Mouse (Mus musculus): Measurements from ENCODE around the gene Vezt.
A peak's percentile ranks its signal among the peaks of the same experiment; 100 is the strongest.

The Vezt gene

GRCm38 (mm10) chr10:93909015-93909414, 126.6 kb downstream of the Vezt start:
- DNase-seq, result no peak

- DNase-seq, result no peak
These were observed 127.1 kb downstream of the Vezt start for GRCm38 (mm10) chr10:93908540-93908939.

GRCm38 (mm10) chr10:93907376-93907775, 128.2 kb downstream of the Vezt start:
- no peak for DNase-seq

- no peak for DNase-seq
These were observed 135.7 kb downstream of the Vezt start for GRCm38 (mm10) chr10:93899907-93900306.

GRCm38 (mm10) chr10:93899303-93899702, 136.3 kb downstream of the Vezt start:
- no peak for DNase-seq

GRCm38 (mm10) chr10:93897043-93897646, 138.5 kb downstream of the Vezt start, which contains the start of gene Metap2:
Gene Metap2 (minus strand): TSS chr10:93897093.
- DNase-seq, result no peak

- DNase-seq, result no peak
These were observed 143.1 kb downstream of the Vezt start for GRCm38 (mm10) chr10:93892551-93892950.

- DNase-seq, result no peak
These were observed 144.6 kb downstream of the Vezt start for GRCm38 (mm10) chr10:93891031-93891430.

GRCm38 (mm10) chr10:93890565-93890964, 145.1 kb downstream of the Vezt start:
- DNase-seq, result no peak

GRCm38 (mm10) chr10:93889976-93890375, 145.6 kb downstream of the Vezt start:
- no peak for DNase-seq

- peak; percentile 90 to 91 for DNase-seq
These were observed 146.1 kb downstream of the Vezt start for GRCm38 (mm10) chr10:93889579-93889950.
